Mouse (Mus musculus): ENCODE measurements around the gene Rdx. TPM values are rescaled to one million over a fixed set of nuclear protein-coding genes. Genes with fewer than 3 reads are reported as not detected.

The Rdx gene
- 27.1 and 32.2 TPM in 2 replicates for polyA plus RNA-seq (2012; rRNA removed)

DNA sequence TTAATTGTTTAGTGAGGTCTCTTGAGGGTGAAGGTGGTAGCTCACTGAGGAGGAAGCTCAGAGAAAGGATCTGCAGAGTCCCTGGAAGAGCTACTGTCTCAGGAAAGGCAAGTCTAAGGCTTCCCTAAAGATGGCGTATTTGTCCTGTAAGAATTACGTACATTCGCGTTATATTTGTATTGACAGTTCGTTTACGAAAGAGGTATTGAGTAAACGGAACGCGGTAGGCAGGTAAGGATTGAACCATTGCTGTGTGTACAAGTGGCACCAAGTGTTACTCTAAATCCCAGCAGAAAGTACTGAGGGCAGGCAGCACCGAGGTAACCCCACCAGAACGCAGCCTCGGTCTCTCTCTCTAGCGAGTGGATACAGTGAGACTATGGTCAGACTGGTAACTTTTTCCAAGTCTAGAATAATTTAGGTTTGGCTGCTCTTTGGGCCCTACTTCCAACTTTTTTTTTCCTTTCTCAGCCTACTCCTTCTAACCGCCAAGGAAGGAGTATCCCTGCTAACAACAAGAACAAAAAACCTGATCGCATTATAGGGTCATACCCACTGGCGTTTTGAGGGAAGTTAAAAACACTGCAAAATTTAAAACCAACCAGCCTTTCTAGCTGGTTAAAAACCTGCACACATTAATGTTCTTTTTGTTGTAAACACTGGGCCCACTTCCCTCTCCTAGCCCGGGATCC lies at the start of gene Rdx:
TSS of gene Rdx (plus strand) at position 45 of the 692 bp plus-strand sequence.

Other genes starting within 250 kb of the Rdx start
- 12.1 and 12.6 TPM in 2 replicates for gene Fdx1, start 83.6 kb upstream of the Rdx start, polyA plus RNA-seq (2012; rRNA removed)
- 0.37 and 0.45 TPM in 2 replicates for gene Zc3h12c, start 121.4 kb downstream of the Rdx start, polyA plus RNA-seq (2012; rRNA removed)

Data from liver, embryonic 14 days (tissue).